Mouse (Mus musculus) gastrocnemius, postnatal 36 days (tissue): Measurements from ENCODE around the gene Slc2a1. TPM values are rescaled to one million over a fixed set of nuclear protein-coding genes. Genes with fewer than 3 reads are reported as not detected.

ENCODE experiments used
- DNase-seq, 2 experiments: peaks; one replicate each; pipeline ENCODE4 v3.0.0; 2022
- intact Hi-C: fragments of 180-260 bp; cut with DNase I; formaldehyde crosslinking; loops from one replicate; pipeline ENCODE4 v1.15.1; 2025
- long read RNA-seq, 2 experiments: library from polyadenylated mRNA; stranded (forward); transcript quantifications; one replicate each; pipeline ENCODE4 v2.0.0; 2021
- total RNA-seq, 2 experiments: library from RNA; stranded (reverse); gene quantifications; 2 replicates each; pipeline ENCODE4 v1.2.3; 2021

Slc2a1 gene
- total RNA-seq: 1 to 10 TPM; 4.3 to 5.0 TPM
- long read RNA-seq, experiment 1, partial matches to known transcripts: 0 of 4 reads
- long read RNA-seq, experiment 1, other reads (novel, unspliced or antisense): 1 of 4 reads
- long read RNA-seq, experiment 2, partial matches to known transcripts: 0 of 3 reads
- long read RNA-seq, experiment 2, other reads (novel, unspliced or antisense): 0 of 3 reads

DNA sequence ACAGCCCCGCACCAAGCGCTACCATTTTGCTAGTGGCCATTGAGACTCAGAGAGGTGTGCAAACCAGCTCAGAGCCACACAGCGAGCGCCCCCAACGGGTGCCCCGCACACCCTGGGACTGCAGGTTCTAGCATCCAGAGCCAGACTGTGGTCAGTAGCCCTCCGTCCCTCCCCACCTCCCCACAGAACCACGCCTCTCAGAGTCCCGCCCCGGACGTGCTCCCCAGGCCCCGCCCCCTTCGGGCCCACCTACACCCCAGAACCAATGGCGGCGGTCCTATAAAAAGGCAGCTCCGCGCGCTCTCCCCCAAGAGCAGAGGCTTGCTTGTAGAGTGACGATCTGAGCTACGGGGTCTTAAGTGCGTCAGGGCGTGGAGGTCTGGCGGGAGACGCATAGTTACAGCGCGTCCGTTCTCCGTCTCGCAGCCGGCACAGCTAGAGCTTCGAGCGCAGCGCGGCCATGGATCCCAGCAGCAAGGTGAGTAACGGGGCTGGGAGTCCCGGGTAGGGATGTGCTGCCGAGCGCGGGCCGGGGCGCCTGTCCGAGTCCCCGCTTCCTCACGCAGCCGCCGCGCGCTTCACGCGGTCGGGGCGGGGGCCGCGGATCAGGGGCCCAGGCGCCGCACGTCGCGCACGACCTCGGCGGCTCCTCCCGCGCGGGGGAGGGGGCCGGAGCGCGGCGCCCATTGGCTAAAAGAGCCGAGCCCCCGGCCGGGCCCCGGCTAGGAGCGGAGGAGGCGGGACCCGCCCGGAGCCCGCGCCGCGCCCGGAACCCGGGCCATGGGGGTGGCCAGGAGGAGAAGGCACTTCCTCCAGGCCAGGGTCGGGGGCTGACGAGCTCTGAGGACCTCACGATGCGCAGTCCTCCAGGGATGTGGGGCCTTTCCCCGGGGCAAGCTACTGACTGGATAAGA lies at the start of gene Slc2a1:
Gene Slc2a1 (plus strand): TSS at position 217 of the 914 bp plus-strand sequence.
- peak; percentile 68 to 80 for DNase-seq
- intact Hi-C loops: no loop called here

DNA sequence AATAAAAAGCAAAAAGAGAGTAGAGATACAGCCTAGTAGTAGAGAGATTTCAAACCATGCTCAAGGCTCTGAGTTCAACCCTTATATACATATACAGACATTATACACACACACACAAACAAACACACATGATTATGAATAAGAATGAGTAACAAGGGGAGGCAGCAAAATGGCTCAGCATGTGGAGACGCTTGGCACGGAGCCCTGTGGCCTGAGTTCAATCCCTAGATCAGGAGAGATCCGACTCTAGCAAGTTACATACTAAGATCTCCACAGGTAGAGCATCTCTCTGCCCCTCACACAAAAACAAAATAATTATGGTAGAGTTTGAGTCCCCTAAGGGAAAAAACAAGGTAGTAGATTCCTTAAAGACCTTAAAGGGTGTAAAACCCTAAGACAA lies 41.7 kb upstream of the Slc2a1 start:
- intact Hi-C loops: no loop called here

DNA sequence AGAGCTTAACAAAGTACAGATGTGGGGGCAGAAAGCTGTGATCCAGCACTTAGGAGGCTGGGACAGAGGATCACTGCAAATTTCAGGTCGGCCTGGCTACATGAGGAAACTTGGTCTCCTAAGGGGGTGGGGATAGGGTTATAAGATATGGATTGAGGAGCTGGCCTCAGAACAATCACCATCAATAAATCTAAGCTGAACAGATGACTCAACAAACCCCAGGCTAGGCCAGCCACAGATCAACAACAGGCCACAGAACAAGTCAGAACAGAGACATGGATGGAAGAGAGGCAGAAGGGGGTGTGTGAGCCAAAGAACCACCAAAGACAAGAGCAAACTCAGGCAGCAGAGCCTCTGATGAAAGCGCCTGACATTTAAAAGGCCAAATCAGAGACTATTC lies 41.3 kb upstream of the Slc2a1 start:
- intact Hi-C loops: no loop called here
- no peak for DNase-seq

More for the DNA sequence above, 41.7 kb upstream of the Slc2a1 start:
- no peak for DNase-seq

DNA sequence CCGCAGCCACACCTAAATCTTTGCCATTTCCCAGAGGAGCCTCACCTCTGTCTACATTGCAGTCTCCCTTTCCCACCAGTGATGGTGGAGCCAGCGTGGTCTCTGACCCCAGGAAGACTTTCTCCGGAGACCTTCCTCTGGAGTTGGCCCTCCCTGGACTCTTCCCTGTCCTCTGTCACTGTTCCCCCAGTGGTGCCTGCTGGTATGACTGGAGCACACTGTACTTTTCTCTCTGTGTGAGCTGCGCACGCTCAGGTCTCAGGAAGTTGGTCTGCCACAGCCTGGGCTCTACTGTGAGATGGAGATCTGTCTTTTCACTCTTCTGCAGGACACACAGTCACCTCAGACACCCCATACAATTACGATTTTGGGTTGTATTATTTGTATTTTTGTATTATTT lies 39.6 kb upstream of the Slc2a1 start:
- no peak for DNase-seq
- intact Hi-C loops: no loop called here

DNA sequence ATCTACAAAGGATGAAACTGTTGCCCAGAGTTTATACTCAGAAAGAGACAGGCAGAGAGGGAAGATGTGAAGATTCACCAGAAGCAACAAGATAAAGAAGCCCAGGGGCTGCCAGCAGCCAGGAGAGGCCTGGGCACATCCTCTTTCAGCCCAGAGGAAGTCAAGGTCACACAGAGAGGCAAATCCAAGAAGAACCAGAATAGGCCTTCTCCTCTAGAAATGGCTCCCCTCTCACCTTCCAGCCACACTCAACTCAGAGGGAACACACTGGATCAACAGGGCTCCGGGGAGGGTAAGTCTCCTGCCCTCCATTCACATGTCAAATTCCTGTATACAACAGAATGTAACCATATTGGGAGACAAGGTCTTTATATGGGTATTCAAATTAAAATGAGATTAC lies 38.3 kb upstream of the Slc2a1 start:
- no peak for DNase-seq
- intact Hi-C loops: no loop called here

DNA sequence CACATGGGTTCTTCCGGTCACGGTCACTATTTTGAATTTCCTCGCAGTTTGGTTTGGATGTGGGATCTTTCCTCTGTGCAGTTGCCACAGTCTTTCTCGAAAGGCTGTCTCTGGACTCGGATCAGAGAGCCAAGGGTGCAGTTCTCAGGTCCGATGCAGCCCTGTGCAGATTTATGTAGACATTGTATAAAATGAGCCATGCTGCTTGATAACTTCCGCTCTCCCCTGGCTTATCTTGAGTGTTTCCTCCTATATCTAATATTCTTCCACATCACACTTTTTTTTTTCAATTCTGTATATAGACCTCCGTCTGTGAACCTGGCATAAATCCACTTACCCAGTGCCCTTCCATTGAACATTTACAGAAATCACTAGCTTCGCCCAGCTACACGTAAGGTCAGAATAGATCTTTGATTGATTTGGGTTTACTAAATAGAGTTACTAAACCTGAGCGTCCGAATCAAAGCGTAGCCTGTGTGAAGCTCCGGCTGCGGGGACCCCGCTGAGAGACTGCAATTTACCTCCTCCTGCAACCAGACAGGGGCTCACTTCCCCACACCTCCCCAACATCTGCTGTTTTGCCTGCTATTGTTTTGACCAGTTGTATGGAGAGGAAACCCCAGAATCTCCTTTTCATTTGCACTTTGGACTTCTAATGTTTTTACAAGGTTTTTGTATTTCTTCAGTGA lies 37.4 kb upstream of the Slc2a1 start:
- intact Hi-C loops: no loop called here

DNA sequence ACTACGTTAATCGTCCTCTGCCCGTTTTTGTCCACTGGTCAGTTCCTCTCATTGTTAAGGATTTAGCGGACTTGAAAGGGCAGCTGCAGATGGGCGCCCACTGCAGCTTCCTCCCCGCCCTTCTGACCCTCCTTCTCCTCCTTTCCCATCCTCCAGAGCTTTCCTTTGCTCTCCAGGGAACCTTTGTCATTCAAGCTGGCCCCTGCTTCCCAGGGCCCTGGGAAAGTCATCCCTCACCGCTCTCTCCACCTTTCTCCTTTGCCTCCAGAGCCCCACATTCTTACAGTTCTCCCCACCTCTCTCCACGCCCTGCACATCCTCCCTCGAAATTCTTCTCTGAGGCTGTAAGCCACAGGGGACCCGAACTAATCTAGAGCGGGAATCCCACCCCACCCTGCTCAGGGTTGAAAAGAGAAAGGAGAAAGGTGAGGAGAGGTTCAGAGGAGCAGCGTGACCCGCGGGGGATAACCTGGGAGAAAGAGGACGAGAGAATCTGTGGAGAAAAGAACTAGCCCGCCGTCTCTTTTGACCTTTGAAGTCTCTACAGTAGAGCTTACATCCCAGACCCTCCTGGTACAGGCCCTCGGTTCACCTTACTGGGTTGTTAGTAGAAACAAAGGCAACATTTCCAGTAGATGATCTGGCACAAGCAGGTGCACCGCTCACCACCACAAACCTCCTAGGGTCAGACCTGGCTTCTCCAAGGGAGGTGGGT lies 36.7 kb upstream of the Slc2a1 start:
- no peak for DNase-seq
- intact Hi-C loops: no loop called here

More for the DNA sequence above, 37.4 kb upstream of the Slc2a1 start:
- no peak for DNase-seq

DNA sequence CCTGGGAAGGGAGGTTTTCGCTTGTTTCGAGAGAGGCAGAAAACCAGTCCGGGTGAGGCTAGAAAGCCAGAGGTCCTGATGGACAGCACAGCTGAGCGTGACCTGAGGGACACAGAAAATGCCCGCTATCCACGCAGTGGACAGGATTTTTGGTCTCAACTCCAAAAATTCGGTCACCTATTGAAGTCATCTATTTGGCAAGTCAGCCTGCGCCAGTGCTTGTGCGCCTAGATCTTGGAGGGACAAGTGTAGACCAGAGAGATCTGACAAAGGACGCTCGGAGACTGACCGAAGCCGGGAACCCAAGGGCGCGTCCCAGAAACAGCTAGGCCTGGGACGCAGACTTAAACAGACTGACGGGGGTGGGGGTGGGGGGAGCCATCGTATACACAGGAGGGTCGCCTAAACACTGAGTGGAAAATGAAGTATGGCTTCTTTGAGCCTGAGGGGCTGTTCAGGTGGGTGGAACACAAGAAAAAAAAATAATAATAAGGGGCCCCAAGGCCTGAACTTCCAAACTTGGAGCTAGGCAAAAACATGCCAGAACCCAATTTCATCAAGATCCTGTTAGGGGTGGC lies 36.1 kb upstream of the Slc2a1 start:
- intact Hi-C loops: no loop called here

DNA sequence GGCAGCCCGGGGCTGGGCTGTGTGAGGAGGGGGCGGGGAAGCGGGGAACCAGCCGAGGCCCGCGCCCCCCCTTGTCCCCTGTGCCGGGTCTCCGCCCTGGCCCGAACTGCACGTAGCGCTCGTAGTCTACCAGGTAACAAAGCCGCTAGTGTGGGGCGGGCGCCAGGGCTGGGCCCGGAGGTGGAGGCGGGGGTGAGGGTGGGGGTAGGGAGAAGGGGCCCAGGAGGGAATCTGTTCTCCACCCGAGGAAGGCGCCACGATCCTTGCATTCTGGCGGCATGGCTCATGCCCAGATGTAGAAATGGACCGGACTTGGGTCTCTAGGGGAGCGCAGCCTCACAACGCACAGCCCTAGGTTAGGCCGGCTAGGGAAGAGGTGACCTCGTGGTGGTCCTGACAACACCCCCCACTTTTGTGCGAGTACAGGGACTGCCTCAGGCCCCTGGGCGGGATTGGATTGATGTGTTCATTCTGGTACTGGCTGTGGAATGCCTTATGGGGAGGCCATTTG lies 35.5 kb upstream of the Slc2a1 start:
- DNase-seq: no peak
- intact Hi-C loops: no loop called here

More for the DNA sequence above, 36.1 kb upstream of the Slc2a1 start:
- DNase-seq: no peak

DNA sequence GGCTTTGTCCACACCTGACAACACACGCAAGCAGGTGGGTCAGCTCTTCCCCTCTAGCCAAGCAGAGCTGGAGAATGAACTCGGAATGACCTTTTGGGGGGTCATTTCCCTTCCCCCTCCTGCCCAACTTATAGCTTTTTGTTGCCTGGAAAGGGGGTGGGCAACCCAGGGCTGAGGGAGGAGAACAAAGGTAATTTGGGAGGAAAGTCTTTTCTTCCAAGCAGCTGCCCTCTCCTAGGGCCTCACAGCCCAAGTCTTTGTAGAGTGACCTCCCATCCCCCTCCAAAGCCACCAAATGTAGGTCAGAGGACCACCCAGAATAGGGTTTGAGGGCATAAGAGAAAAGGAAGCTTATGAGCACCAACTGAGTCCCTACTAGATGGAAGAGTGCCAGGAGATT lies 34.9 kb upstream of the Slc2a1 start:
- intact Hi-C loops: no loop called here

DNA sequence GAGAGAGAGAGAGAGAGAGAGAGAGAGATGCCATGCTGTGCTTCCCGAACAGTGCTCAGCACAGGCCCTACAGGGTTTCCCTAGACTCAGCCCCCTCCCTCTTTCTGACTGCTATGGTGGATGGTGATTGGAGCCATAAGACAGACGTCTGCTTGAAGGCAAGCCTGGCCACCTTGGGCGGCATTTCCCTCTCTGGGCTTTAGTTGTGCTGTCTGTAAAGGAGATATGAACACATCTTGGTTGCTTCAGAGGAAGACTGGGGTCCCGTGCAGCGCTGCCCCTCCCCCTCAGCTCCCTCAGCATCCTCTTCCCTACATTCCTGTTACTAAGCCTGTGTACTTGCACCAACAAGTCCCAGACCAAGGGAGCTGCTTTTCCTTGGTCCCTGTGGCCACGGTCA lies 33.9 kb upstream of the Slc2a1 start:
- no peak for DNase-seq
- intact Hi-C loops: no loop called here

More for the DNA sequence above, 34.9 kb upstream of the Slc2a1 start:
- no peak for DNase-seq

DNA sequence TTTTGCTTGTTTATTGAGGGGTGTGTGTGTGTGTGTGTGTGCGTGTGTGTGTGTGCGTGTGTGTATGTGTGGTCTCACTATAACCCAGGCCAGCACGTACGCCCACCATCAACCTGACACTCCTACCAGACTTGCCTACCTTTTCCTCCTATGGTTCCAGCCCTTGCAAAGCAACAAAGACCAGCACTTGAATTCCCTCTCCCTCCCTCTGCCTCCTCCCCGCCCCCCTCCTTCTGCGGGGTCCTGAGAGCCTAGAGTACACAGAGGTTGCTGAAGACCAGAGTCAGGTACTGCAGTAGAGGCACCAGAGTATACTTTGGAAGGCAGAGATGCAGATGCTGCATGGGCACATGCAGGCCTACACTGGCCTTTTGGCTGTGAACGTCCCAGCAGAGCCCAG lies 33.2 kb upstream of the Slc2a1 start:
- no peak for DNase-seq

DNA sequence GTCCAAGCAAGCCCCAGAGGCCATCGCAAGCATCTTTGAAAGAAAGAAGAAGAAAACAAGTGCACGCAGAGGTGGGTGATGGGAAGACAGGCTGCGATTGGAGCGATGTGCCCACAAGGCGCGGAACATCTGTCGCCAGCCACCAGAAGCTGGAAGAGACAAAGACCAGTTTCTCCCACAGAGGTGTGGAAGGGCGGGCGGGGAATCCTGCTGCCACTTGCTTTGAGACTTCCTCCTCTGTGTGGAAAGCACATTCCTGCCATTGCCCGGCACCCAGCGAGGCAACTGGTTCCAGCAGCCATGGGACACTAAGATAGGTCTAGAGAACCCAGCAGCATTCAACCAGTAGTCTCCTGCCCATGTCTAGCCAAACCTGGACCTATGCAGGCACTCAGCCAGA lies 32.2 kb upstream of the Slc2a1 start:
- intact Hi-C loops: no loop called here

More for the DNA sequence above, 33.2 kb upstream of the Slc2a1 start:
- intact Hi-C loops: no loop called here

DNA sequence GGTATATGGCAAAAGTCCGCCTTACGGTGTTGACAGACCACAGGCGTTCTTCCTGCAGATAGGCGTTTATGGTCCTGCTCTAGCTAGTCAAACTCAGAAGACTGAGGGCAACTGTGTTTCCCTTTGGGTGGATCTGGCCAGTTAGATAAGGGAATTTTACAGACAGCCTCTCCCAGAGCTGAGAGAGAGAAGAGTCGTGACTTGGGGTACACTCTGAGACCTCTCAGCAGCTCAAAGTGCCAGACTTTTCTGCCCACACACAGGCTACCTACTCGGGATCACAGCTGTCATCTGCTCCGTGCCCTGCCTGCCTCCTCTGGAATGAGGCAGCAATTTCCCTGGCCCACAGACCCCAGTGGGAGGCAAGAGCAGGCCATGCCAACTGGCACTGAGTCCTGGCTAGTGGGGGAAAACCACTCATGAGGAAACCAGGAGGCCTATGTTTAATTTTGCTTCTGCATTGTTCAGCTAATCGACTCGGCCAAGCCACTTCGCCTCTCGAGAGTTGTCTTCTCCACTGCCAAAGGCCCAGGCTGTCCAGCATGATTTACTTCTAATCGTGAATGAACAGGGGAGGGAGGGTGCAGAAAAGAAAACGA lies 31.3 kb upstream of the Slc2a1 start:
- intact Hi-C loops: no loop called here
- peak in 1 of 2 experiments; percentile 35 for DNase-seq

More for the DNA sequence above, 32.2 kb upstream of the Slc2a1 start:
- no peak for DNase-seq

DNA sequence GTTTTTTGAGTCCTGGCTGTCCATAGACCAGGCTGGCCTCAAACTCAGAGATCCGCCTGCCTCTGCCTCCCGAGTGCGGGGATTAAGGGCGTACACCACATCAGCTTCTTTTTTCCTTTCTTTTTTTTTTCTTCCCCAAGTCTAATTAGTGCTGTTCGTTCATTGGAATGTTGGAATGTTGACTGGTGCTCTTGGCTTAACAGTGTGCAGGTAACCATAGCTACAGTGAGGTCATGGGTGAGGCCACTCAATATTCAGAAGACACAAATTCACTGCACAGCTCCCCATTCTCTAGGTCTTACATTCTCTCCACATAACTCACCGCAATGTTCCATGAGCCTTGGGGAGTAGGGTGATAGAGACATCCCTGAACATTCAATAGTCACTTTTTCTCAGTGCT lies 28.6 kb upstream of the Slc2a1 start:
- intact Hi-C loops: no loop called here
- no peak for DNase-seq

DNA sequence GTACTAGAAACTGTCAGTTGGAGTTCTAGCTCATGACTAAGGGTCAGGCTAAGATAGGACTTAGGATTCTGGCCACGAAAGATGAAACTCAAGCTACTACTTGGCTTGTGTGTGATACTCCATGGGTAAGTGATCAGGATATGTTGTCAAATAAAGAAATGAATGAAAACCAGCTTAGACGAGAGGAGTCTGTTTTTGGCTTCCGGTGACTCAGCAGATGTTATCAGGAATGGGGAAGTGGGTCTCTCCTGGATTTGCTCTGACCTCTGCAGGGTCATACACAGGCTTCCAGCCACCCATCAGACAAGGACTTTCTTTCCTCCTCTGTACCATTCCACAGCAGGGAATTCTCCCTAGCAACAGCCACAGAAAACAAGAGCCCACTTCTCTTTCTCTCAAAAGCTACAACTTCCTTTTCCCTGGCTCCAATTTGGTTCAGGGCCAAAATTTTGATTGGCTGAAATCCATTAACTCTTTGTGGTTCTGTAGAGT lies 25.7 kb upstream of the Slc2a1 start:
- DNase-seq: no peak
- intact Hi-C loops: no loop called here

DNA sequence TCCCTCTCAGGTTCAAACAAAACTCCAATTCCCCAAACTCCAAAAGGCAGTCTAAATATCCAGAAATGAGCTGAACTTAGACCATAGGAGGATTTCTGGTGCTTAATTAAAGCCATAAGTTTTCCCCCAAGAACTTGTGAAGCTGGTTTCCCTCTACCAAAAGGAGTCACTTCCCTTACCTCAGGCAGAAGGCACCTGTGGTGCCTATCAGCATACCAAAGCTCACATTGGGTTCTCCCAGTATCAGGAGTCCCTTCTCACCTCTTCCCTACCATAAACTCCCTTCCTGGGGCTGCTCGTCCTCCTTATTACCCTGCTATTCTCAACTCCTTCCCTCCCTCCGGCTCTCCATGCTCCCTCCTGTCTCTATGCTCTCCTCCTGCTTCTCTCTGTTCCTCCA lies 20.1 kb upstream of the Slc2a1 start:
- DNase-seq: no peak
- intact Hi-C loops: no loop called here

DNA sequence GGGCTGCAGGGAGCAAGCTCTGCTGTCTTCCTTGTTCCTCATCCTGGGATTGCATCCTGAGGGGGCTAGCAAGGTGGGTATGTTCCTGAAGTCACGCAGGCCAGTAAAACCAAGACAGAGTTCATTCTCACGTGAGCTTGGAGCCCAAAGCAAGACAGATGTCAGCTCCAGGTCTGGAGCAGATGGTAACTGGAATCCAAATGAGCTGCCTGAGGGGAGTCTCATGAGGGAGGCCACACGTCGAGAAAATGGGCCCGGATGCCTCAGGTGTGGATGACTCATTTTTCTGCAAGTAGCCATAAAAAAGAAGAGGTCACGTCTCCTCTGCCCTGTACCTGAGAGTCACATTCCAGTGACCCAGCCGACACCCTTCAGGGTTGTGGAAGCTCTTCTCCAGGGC lies 14.6 kb upstream of the Slc2a1 start:
- intact Hi-C loops: no loop called here
- DNase-seq: no peak

DNA sequence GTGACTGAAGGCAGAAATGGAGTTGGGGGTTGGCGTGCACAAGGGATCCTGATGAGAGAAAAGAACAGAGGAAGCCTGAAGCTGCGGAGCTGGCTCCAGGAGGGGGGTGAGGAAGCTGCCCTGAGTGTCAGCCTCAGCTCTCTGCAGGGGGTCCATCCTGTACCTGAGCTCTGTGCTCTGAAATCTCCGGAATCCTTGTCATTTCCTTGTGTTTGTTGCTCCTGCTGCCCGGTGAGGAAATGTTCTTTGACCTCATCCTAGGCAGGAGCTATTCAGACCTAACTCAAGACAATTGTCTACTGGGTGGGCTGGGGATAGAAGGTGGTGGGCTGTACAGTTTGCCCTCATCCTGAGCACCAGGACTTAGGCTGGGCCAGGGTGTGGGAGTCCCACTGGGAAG lies 13.5 kb upstream of the Slc2a1 start:
- DNase-seq: no peak
- intact Hi-C loops: no loop called here

DNA sequence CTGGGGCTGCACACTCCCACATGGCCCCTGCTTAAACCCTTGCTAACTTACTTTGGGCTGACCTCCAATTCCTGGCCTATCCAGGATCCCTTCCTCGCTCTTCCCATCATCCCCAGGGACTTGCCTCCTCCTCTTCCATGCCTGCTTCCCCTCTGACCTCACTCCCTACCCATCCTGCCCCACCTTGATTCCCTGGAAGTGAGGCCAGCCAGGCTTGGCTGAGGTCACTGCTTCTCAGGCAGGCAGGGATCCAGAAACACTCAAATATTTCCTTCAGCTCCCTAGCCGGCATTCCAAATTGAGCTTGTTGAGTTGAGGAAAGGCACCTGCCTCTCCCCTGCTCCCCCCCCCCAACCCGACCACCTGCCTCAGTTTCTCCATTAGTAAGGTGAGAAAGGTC lies 12.1 kb upstream of the Slc2a1 start:
- intact Hi-C loops: no loop called here

More for the DNA sequence above, 12.1 kb upstream of the Slc2a1 start:
- DNase-seq: no peak
